Mouse (Mus musculus): ENCODE results near the gene Evx1.

GRCm38 (mm10) chr6:52270494-52271480 lies 42.5 kb upstream of the Evx1 start:
- TF ChIP-seq CTCF (IDR thresholded peaks at IDR 0.05; ENCODE audit: control insufficient read depth, insufficient read depth, insufficient replicate concordance, low read depth, low read length) (peak; percentile 56; the same call in 1 of the 2 replicates), POLR2A (IDR thresholded peaks at IDR 0.05; ENCODE audit: control insufficient read depth, low read depth, low read length) (no peak)
